Mouse (Mus musculus) forebrain, embryonic 11.5 days (tissue): Measurements from ENCODE around the gene Emc10. TPM values are rescaled to one million over a fixed set of nuclear protein-coding genes. Genes with fewer than 3 reads are reported as not detected.

Experiments used
- ATAC-seq: fragments of 200-750 bp; cut with Nextera tagmentation; replicated peaks from 2 replicates; pipeline ENCODE4 v1.8.0; 2017; ENCODE audit warnings: moderate TSS enrichment; ENCODE audit not compliant: low FRiP score
- DNase-seq: peaks from one replicate; pipeline ENCODE4 v3.0.0-alpha.2; 2017; ENCODE audit warnings: low spot score
- H3K27ac ChIP-seq: fragments of 300-500 bp; sonication (generic); 2 replicates; pipeline ENCODE4 v1.5.1; 2014; ENCODE audit warnings: low read depth, low read length
- H3K27me3 ChIP-seq: fragments of 300-500 bp; sonication (generic); 2 replicates; pipeline ENCODE4 v1.6.1; 2014; ENCODE audit warnings: mild to moderate bottlenecking, low read length, mixed read lengths; ENCODE audit not compliant: control insufficient read depth, insufficient read depth
- H3K36me3 ChIP-seq: fragments of 300-500 bp; sonication (generic); 2 replicates; pipeline ENCODE4 v1.6.1; 2014; ENCODE audit warnings: mild to moderate bottlenecking, low read length, moderate library complexity, mixed read lengths; ENCODE audit not compliant: control insufficient read depth, insufficient read depth
- H3K4me1 ChIP-seq: fragments of 300-500 bp; sonication (generic); replicated peaks from 2 replicates; pipeline ENCODE4 v1.6.1; 2014; ENCODE audit warnings: low read length, mixed read lengths; ENCODE audit not compliant: control insufficient read depth, insufficient read depth
- H3K4me2 ChIP-seq: fragments of 300-500 bp; sonication (generic); 2 replicates; pipeline ENCODE4 v1.6.1; 2014; ENCODE audit warnings: low read depth, mild to moderate bottlenecking, low read length, moderate library complexity, mixed read lengths; ENCODE audit not compliant: severe bottlenecking
- H3K4me3 ChIP-seq: fragments of 300-500 bp; sonication (generic); 2 replicates; pipeline ENCODE4 v1.5.1; 2014; ENCODE audit warnings: low read depth, low read length
- H3K9ac ChIP-seq: fragments of 300-500 bp; sonication (generic); 2 replicates; pipeline ENCODE4 v1.6.1; 2014; ENCODE audit warnings: low read length
- H3K9me3 ChIP-seq: fragments of 300-500 bp; sonication (generic); 2 replicates; pipeline ENCODE4 v1.6.1; 2016; ENCODE audit warnings: low read length, mixed read lengths; ENCODE audit not compliant: control insufficient read depth
- WGBS: fragments of 180-500 bp; shearing (Covaris S2); extraction: QIAGEN DNeasy Blood & Tissue Kit; methylation state at CpG from one replicate; pipeline ENCODE4 v1.1.7; 2014; 5-methylcytosine and 5-hydroxymethylcytosine counted together
- polyA plus RNA-seq: library from polyadenylated mRNA; unstranded; fragments of >200 nt; fragmentation: Nextera tagmentation; extraction: Ambion mirVana; gene quantifications from 2 replicates; pipeline ENCODE4 v1.2.1, GENCODE M21; 2014

Gene Emc10
- polyA plus RNA-seq, 1 experiment from 2014 or later, result 115 TPM

DNA sequence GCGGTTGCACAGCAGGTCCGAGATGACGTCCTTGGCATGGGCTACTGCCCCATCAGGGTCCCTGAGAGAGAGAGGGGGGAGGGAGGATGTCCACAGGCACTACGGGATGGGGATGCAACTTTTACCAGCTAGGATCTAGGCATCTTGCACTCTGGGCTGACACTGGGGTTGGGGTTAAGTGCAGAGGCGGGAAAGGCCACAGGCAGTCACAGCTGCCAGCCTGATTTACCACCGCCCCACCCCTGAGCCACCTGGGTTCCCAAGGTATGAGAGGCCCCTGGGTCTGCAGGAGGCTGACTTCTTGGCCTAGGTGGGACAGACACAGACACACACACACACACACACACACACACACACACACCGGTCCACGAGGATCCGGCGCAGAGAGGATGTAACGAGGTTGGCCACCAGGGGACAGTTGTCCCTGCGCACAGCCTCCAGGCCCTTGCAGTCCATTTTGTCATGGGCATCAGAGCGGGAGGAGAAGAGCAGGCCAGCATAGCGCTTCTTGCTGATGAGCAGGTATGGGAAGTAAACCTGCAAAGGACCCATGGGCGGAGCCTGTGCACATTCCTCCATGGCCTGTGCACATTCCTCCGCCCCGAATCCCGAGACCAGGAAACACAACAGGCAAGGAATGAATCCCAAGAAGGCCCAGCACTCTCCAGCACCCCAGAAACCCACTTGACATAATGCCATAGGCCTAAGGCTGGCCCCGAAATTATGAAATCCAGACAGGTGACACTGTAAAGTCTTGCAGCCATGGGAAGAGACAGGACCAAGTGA, 38.5 kb upstream of the Emc10 start:
- Histone ChIP-seq H3K9me3 (no peaks in the 10 kb centered on the region), H3K36me3 (peaks cover 10% of the 10 kb centered on the region), H3K4me2 (no peak overlapping the region), H3K9ac (no peak overlapping the region), H3K4me3 (no peak overlapping the region), H3K27me3 (no peaks in the 10 kb centered on the region), H3K27ac (no peak overlapping the region), H3K4me1 (no peaks in the 10 kb centered on the region)
- ATAC-seq, result no peak
- WGBS, result 91% methylated on average over 18 of the region's 19 CpGs
- DNase-seq, result no peak

GRCm38 (mm10) chr7:44534242-44534641, 37.9 kb upstream of the Emc10 start:
- ATAC-seq, result no peak
- WGBS, result 92% methylated on average over 13 of the region's 13 CpGs

GRCm38 (mm10) chr7:44533746-44534045, 37.4 kb upstream of the Emc10 start:
- Histone ChIP-seq H3K9me3 (no peaks in the 10 kb centered on the region), H3K4me2 (no peak overlapping the region), H3K27me3 (no peaks in the 10 kb centered on the region), H3K27ac (no peak overlapping the region), H3K36me3 (peaks cover 10% of the 10 kb centered on the region), H3K9ac (no peak overlapping the region), H3K4me1 (no peaks in the 10 kb centered on the region), H3K4me3 (no peak overlapping the region)
- WGBS, result 68% methylated on average over 12 of the region's 12 CpGs
- ATAC-seq, result no peak
- no peak for DNase-seq

More at GRCm38 (mm10) chr7:44534242-44534641, 37.9 kb upstream of the Emc10 start:
- Histone ChIP-seq H3K4me1 (no peaks in the 10 kb centered on the region), H3K9ac (no peak overlapping the region), H3K27ac (no peak overlapping the region), H3K9me3 (no peaks in the 10 kb centered on the region), H3K27me3 (no peaks in the 10 kb centered on the region), H3K36me3 (peaks cover 10% of the 10 kb centered on the region), H3K4me3 (no peak overlapping the region), H3K4me2 (no peak overlapping the region)
- no peak for DNase-seq

DNA sequence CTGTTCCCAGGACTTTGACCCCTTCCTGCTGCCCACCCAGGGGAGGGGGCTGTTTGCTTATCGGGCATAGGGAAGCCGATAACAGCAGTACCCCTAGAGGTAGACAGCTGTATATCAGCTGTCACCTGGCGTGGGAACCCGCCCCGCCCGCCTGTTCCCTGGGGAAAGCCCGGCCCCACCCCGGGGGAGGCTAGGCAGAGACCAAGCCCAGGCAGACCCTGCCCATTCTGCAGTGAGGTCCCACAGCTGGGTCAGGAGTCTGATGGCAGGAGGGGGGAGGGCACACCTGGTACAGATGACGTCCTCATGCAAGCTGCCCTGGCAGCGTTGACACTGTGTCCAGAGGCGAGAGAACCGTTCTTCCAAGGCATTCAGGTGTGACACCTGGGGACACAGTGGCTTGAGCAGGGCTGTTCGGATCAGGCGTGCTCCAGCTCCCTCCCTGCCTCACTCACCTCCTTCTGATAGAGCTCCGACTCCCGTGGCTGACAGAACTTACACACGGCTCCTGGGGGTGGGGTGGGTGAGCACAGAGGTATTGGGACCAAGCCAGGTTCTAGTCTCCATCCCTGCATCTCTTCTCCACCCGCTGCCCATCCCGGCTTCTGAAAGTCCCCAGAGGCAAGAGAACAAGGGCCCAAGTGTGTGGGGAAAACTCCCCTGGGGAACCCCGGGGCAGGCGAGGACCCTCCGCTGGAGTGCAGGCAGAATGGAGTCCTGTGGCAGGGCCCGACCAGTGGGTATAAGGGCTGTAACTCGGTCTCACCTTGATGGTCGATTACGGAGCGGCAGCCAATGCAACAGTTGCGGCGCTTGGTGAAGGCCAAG, 36.8 kb upstream of the Emc10 start:
- WGBS, result 89% methylated on average over 29 of the region's 29 CpGs
- peaks cover 10% of the 10 kb centered on the region for H3K36me3 ChIP-seq
- no peaks in the 10 kb centered on the region for H3K9me3 ChIP-seq
- DNase-seq (no peak), ATAC-seq (no peak)
- no peak overlapping the region for H3K4me3 ChIP-seq
- H3K27me3 ChIP-seq, result no peaks in the 10 kb centered on the region
- no peak overlapping the region for H3K4me2 ChIP-seq
- no peak overlapping the region for H3K27ac ChIP-seq
- H3K4me1 ChIP-seq, result 0 out of 2 replicates have a peak, but pooled peaks cover under 1% of the 10 kb centered on the region
- H3K9ac ChIP-seq, result no peak overlapping the region

- DNase-seq, result no peak
- Histone ChIP-seq H3K9me3 (no peaks in the 10 kb centered on the region), H3K4me3 (no peak within 1 kb of the TSS), H3K27ac (no peak within 1 kb of the TSS), H3K27me3 (no peaks in the 10 kb centered on the region), H3K4me2 (no peak within 1 kb of the TSS), H3K4me1 (0 out of 2 replicates have a peak, but pooled peaks cover 3% of the 10 kb centered on the region), H3K9ac (no peak within 1 kb of the TSS), H3K36me3 (peaks cover 10% of the 10 kb centered on the region)
- no peak for ATAC-seq
- 82% methylated on average over 4 of the region's 4 CpGs for WGBS
Observed at GRCm38 (mm10) chr7:44531946-44532732, 35.8 kb upstream of the Emc10 start, which contains the start of gene Spib. Gene Spib (minus strand): TSS chr7:44532071.

DNA sequence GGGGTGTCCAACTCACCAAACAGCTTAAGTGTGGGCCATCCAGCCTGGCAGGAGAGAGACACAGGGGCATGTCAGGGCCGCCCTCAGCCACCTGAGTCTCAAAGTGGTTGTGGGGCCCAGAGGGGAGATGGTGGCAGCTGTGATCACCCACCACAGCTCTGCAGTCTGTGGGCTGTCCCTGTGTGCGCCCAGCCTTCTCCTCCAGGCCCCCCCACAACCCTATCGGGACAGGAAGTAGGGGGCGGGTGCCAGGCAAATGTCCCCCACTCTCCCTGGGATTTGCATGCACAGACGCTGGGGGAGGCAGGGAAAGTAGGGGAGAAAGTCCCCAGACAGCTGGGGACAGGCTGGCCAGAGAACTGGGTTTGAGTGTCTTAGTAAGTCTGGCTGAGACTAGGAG, 34.9 kb upstream of the Emc10 start:
- Histone ChIP-seq H3K27ac (no peak overlapping the region), H3K9me3 (no peaks in the 10 kb centered on the region), H3K4me1 (0 out of 2 replicates have a peak, but pooled peaks cover 3% of the 10 kb centered on the region), H3K9ac (no peak overlapping the region), H3K4me3 (no peak overlapping the region), H3K27me3 (no peaks in the 10 kb centered on the region), H3K4me2 (no peak overlapping the region), H3K36me3 (peaks cover 10% of the 10 kb centered on the region)
- ATAC-seq (no peak), DNase-seq (no peak)
- 54% methylated on average over 5 of the region's 5 CpGs for WGBS

DNA sequence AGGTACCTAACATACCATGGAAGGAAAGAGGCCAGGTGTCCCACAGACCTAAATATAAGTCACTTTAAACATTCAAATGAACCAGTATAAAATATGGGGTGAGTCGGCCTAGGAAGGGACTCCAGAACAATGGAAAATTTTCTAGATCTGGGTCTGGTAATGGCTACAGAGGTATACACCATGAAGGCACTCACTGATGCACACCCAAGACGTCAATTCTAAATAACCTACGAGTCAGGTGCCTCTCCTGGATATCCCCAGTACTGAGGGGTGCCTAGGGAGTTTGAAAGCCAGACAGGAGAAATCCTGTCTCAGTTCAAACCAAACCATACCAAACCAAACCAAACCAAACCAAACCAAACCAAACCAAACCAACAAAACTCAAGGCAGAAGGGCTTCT, 34.2 kb upstream of the Emc10 start:
- no peak overlapping the region for H3K27ac ChIP-seq
- 0 out of 2 replicates have a peak, but pooled peaks cover 3% of the 10 kb centered on the region for H3K4me1 ChIP-seq
- no peaks in the 10 kb centered on the region for H3K9me3 ChIP-seq
- peaks cover 10% of the 10 kb centered on the region for H3K36me3 ChIP-seq
- 0 out of 2 replicates have a peak, but pooled peaks cover 1% of the 10 kb centered on the region for H3K27me3 ChIP-seq
- whole genome bisulfite sequencing, result 78% methylated on average over 3 of the region's 3 CpGs
- H3K4me2 ChIP-seq, result no peak overlapping the region
- H3K4me3 ChIP-seq, result no peak overlapping the region
- ATAC-seq (no peak), DNase-seq (no peak)
- H3K9ac ChIP-seq, result no peak overlapping the region

- H3K9ac ChIP-seq, result no peak overlapping the region
- no peak overlapping the region for H3K27ac ChIP-seq
- 0 out of 2 replicates have a peak, but pooled peaks cover 5% of the 10 kb centered on the region for H3K4me1 ChIP-seq
- no peak overlapping the region for H3K4me2 ChIP-seq
- H3K4me3 ChIP-seq, result no peak overlapping the region
- no peaks in the 10 kb centered on the region for H3K9me3 ChIP-seq
- DNase-seq (no peak), ATAC-seq (no peak)
- peaks cover 3% of the 10 kb centered on the region; the same call in 1 of the 2 replicates for H3K27me3 ChIP-seq
- WGBS, result 70% methylated on average over 5 of the region's 5 CpGs
- peaks cover 10% of the 10 kb centered on the region for H3K36me3 ChIP-seq
Observed at GRCm38 (mm10) chr7:44529518-44529917, 33.2 kb upstream of the Emc10 start.
